In genomic region chr13:16018807-16019510, GRCm38 (mm10) we compare ENCODE assay signal across 15 mouse cellular contexts. TPM values are rescaled to one million over a fixed set of nuclear protein-coding genes. Genes with fewer than 3 reads are reported as not detected.
DNase-seq lines count a peak whose midpoint lies in the region; ATAC-seq lines count a peak whose summit lies in the region.
"Had no signal": no experiment of that assay in that cellular context is flagged by ENCODE, and none has a peak within 500 bp of the region (broad histone marks: within the 10 kb centered on the region; RNA-seq: fewer than 3 reads in every experiment).

No protein-coding gene starts in this region.

- H3K36me3 ChIP-seq in heart, embryonic 12.5 days: no peaks in the 10 kb centered on the region
- H3K36me3 ChIP-seq in lung, embryonic 16.5 days (ENCODE audit: control insufficient read depth, insufficient read depth, low read length): no peaks in the 10 kb centered on the region
- no peaks in the 10 kb centered on the region for H3K36me3 ChIP-seq in intestine, embryonic 16.5 days (ENCODE audit: control insufficient read depth, insufficient read depth, low read length)
- H3K36me3 ChIP-seq in stomach, embryonic 16.5 days (ENCODE audit: control insufficient read depth, insufficient read depth, low read length): no peaks in the 10 kb centered on the region
- H3K36me3 ChIP-seq: midbrain, embryonic 12.5 days had no signal

- peak overlapping the region; percentile 72 for H3K4me2 ChIP-seq in heart, embryonic 12.5 days
- H3K4me2 ChIP-seq in lung, embryonic 16.5 days (ENCODE audit: low read depth, low read length): peak overlapping the region; percentile 26; the same call in 1 of the 2 replicates
- H3K4me2 ChIP-seq in intestine, embryonic 16.5 days (ENCODE audit: low read depth, low read length): no peak overlapping the region
- H3K4me2 ChIP-seq in stomach, embryonic 16.5 days (ENCODE audit: low read depth, low read length): peak overlapping the region; percentile 80; the same call in 1 of the 2 replicates
- H3K4me2 ChIP-seq: midbrain, embryonic 12.5 days had no signal

- peaks cover 5% of the 10 kb centered on the region; the same call in 1 of the 2 replicates for H3K27me3 ChIP-seq in heart, embryonic 12.5 days (replicated peaks)
- H3K27me3 ChIP-seq in lung, embryonic 16.5 days (ENCODE audit: control insufficient read depth, insufficient read depth, low read depth, low read length): no peaks in the 10 kb centered on the region
- H3K27me3 ChIP-seq in intestine, embryonic 16.5 days (replicated peaks; ENCODE audit: control insufficient read depth, insufficient read depth, low read length): peaks cover 8% of the 10 kb centered on the region; the same call in 1 of the 2 replicates
- H3K27me3 ChIP-seq in stomach, embryonic 16.5 days (ENCODE audit: control insufficient read depth, insufficient read depth, low read length): peaks cover 3% of the 10 kb centered on the region; the same call in 1 of the 2 replicates
- H3K27me3 ChIP-seq: Patski had no signal

- H3K4me1 ChIP-seq in heart, embryonic 12.5 days (replicated peaks): peaks cover 16% of the 10 kb centered on the region
- H3K4me1 ChIP-seq in lung, embryonic 16.5 days (replicated peaks; ENCODE audit: control insufficient read depth, insufficient read depth, low read length): 0 out of 2 replicates have a peak, but pooled peaks cover 2% of the 10 kb centered on the region
- H3K4me1 ChIP-seq in intestine, embryonic 16.5 days (ENCODE audit: control insufficient read depth, insufficient read depth, low read length): peaks cover 5% of the 10 kb centered on the region; the same call in 1 of the 2 replicates
- H3K4me1 ChIP-seq in stomach, embryonic 16.5 days (ENCODE audit: control insufficient read depth, insufficient read depth, low read length): 0 out of 2 replicates have a peak, but pooled peaks cover 3% of the 10 kb centered on the region

- peak overlapping the region; percentile 39; the same call in 1 of the 2 replicates for H3K9ac ChIP-seq in heart, embryonic 12.5 days
- no peak overlapping the region for H3K9ac ChIP-seq in lung, embryonic 16.5 days (ENCODE audit: low read length)
- H3K9ac ChIP-seq in intestine, embryonic 16.5 days (ENCODE audit: low read depth, low read length): no peak overlapping the region
- H3K9ac ChIP-seq in stomach, embryonic 16.5 days (ENCODE audit: low read length): no peak overlapping the region
- H3K9ac ChIP-seq: midbrain, embryonic 12.5 days had no signal

- peak overlapping the region; percentile 60 for H3K4me3 ChIP-seq in heart, embryonic 12.5 days
- H3K4me3 ChIP-seq in lung, embryonic 16.5 days (ENCODE audit: low read length): no peak overlapping the region
- H3K4me3 ChIP-seq in intestine, embryonic 16.5 days (ENCODE audit: low read length): 0 out of 2 replicates have a peak overlapping the region, but pooled peaks have one; percentile 1
- peak overlapping the region; percentile 15 for H3K4me3 ChIP-seq in stomach, embryonic 16.5 days (replicated peaks; ENCODE audit: low read length)
- H3K4me3 ChIP-seq: midbrain, embryonic 12.5 days had no signal

- no peaks in the 10 kb centered on the region for H3K9me3 ChIP-seq in heart, embryonic 12.5 days (replicated peaks)
- H3K9me3 ChIP-seq in lung, embryonic 16.5 days (ENCODE audit: control insufficient read depth, low read length): no peaks in the 10 kb centered on the region
- no peaks in the 10 kb centered on the region for H3K9me3 ChIP-seq in intestine, embryonic 16.5 days (ENCODE audit: control insufficient read depth, low read length)
- no peaks in the 10 kb centered on the region for H3K9me3 ChIP-seq in stomach, embryonic 16.5 days (replicated peaks; ENCODE audit: control insufficient read depth, low read length)
- H3K9me3 ChIP-seq: midbrain, embryonic 12.5 days had no signal

- DNase-seq in heart, adult 8-10 months (ENCODE audit: low spot score): no peak
- no peak for DNase-seq in lung, postnatal 10 days
- DNase-seq in layer of hippocampus, adult 18-20 months (ENCODE audit: low spot score in 2 of 2): no peak
- no peak for DNase-seq in thymus, adult 18-20 months
- DNase-seq: adrenal gland, adult 2 months; gastrocnemius, postnatal 25 days; kidney, postnatal 14 days; lung, adult 18-20 months had no signal

- no peak overlapping the region for H3K27ac ChIP-seq in heart, embryonic 12.5 days (ENCODE audit: poor library complexity, severe bottlenecking)
- H3K27ac ChIP-seq in lung, embryonic 16.5 days (ENCODE audit: low read length): no peak overlapping the region
- H3K27ac ChIP-seq in intestine, embryonic 16.5 days (ENCODE audit: low read length): no peak overlapping the region
- H3K27ac ChIP-seq in stomach, embryonic 16.5 days (ENCODE audit: low read length): no peak overlapping the region
- H3K27ac ChIP-seq: midbrain, embryonic 12.5 days had no signal

- no peak for ATAC-seq in heart, embryonic 12.5 days (ENCODE audit: insufficient number of reproducible peaks, low FRiP score)
- ATAC-seq in lung, embryonic 16.5 days (ENCODE audit: low read depth): no peak
- no peak for ATAC-seq in intestine, embryonic 16.5 days
- ATAC-seq in stomach, embryonic 16.5 days (ENCODE audit: insufficient read depth, low FRiP score): no peak
- ATAC-seq: hindbrain, embryonic 16.5 days; Patski had no signal

- 66% methylated on average over 3 of the region's 3 CpGs for WGBS in heart, embryonic 12.5 days
- 66% methylated on average over 3 of the region's 3 CpGs for WGBS in lung, embryonic 16.5 days
- 66% methylated on average over 3 of the region's 3 CpGs for WGBS in intestine, embryonic 16.5 days
- 62% methylated on average over 3 of the region's 3 CpGs for WGBS in stomach, embryonic 16.5 days

RNA-seq across cellular contexts. Expression of gene Inhba, which starts 7.3 kb away (rescaled TPM):
- 17.0 and 19.3 TPM in 2 replicates for polyA plus RNA-seq in heart, embryonic 12.5 days (2016; fragmentation: Nextera tagmentation; extraction: Ambion mirVana)
- 1 to 10 TPM; 1.4 to 2.8 (median 2.3) TPM for total RNA-seq in heart, adult 8-10 months (2022)
- 4.2 and 4.3 TPM in 2 replicates for polyA plus RNA-seq in lung, embryonic 16.5 days (2015; fragmentation: Nextera tagmentation; extraction: Ambion mirVana)
- polyA plus RNA-seq in intestine, embryonic 16.5 days (2015; fragmentation: Nextera tagmentation; extraction: Ambion mirVana): 2.5 and 3.4 TPM in 2 replicates
- 4.2 and 4.6 TPM in 2 replicates for polyA plus RNA-seq in stomach, embryonic 16.5 days (2015; fragmentation: Nextera tagmentation; extraction: Ambion mirVana)
- total RNA-seq in layer of hippocampus, adult 18-20 months (2021): 10 to 100 TPM; 13.4 to 15.6 TPM
